Mouse (Mus musculus): ENCODE data around the gene Dgkb.

GRCm38 (mm10) chr12:38130209-38130915 lies 312.8 kb downstream of the Dgkb start:
- no peak for TF ChIP-seq POLR2A (IDR thresholded peaks at IDR 0.05; ENCODE audit: low read depth, low read length)
- no peak for TF ChIP-seq CTCF (IDR thresholded peaks at IDR 0.05; ENCODE audit: extremely low read depth, insufficient read depth, insufficient read length, insufficient replicate concordance)

Data from spleen, adult 2 months (tissue).